Mouse (Mus musculus) gastrocnemius, adult 8-10 months (tissue): ENCODE results near the gene Slc25a13. TPM values are rescaled to one million over a fixed set of nuclear protein-coding genes. Genes with fewer than 3 reads are reported as not detected.

Experiments
- DNase-seq, 2 experiments: peaks; one replicate each; pipeline ENCODE4 v3.0.0; 2022; ENCODE audit warnings: low spot score in 2 of 2
- total RNA-seq, 4 experiments: library from RNA; stranded (reverse); gene quantifications; 2 replicates each; pipeline ENCODE4 v1.2.4; 2022

The Slc25a13 gene
- total RNA-seq, 4 experiments from 2014 or later = 0.54 to 1.2 (median 0.79) TPM

DNA sequence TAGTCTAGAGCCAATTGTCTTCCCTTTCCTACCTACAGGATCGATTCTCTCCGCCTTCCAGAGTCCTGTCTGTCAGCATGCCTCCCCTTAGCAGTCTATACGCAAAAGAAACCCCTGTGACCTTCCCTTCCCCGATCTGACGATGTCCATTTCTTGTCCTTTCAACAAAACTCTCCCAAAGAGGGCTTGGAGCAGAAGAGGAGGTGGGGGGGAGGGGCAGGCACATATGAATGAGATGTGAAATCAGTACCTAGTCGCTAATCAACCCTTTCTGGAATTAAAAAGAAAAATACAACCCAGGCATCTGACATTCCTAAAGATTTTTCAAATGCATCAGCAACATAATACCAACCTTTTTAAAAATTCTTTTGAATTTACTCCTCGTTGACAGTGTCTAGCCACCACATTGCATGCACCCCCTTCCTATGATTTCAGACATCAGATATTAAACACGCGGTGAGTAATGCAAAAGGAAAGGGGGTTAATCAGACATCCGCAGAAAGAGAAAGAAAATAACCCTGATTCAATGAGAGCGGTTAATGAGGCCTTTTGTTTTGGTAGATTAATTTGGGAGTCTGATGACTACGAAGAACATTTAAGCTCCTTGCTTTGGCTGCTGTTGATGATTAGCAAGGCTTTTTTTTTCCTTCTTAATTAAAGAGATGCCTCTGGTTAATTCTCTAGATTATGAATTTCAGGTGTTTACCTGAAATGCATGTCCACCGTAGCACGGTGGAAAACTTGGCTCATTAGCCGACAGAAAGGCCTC lies 43.6 kb downstream of the Slc25a13 start:
- DNase-seq = no peak

DNA sequence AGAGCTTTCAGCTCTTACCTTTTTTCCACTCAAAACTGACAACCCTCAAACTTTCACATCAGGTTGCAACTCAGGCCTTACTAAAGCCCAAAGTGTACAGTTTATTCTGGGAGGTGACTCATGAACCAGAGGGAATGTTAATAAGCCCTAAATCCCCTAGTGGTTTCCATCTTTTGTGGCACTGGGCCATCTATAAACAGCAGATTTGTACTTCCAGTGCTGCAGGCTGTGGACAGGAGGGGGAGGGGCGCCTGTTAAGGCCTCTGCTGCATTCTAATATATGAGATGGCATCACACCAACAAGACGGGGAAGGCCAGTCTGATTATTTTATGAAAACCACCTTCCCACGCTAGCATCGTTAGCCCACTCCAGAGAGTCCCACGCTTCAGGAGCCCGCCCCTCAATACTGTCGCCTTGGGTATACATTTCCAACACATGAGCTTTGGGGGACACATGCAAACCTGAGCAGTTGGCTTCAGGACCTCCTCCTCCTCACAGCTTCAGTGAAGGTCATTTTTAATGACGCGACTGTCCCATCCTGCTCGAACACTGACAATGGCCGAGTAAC lies 48.3 kb downstream of the Slc25a13 start:
- no peak for DNase-seq

DNA sequence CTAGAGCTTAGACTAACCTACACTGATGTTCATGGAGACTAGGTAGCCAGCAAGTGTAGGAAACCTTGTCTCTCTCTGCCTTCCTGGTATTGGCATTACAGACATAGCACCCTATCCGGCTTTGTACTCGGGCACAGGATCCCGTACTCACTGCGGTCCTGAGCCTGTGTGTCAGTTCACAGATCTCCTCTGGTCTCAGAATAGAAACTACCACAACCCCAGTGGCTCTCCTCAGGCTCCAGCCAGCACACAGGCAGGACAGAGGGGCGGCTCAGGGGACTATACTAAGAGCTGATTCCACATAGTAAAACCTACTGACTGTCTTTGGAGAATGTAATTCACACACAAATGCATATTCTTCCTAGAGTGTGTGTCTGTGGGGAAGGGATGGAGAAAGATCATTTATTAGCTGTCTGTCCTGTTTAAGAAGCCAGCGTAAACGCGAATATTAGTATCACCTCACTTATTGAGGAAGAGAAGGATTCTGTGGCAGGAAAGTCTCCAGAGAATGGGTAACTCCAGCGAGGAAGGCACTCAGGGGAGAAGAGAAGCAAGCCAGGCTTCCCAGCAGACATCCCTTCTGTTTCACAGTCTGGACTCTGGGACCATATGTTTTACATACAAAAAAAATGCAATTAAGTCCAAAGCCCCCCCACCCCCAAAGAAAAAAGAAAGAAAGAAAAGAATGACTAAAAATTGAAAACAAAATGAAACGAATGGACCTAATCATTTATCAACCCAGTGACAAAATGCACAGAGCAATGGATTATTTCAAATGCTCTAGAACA lies 49.4 kb downstream of the Slc25a13 start:
- DNase-seq = no peak

DNA sequence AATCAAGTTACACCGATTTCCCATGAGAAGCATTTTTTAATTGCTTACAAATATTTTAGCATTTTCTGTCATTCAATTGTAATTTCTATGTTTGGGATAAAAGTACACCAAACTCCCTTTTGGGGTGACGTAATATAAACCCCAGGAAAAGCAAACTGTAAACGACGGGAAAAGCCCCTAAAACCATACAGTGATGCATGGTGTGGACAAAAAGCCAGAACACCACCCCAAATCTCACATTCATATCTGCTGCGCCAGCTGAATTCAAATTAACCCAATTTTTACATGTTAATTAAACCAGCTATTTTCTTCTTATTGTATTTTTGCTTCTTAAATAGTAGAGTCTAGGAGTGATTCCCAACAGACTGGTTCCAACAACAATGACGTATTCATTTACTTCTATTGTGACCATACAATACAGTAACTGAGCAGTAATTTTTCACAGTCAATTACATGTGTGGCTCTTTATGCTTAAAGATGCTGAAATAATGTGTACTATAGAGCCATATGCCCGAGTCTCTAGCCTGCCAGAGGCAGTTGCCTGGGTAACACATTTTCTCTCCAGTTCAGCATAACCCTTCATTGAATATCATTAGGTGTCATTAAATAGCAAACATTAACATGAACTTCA lies 53.9 kb downstream of the Slc25a13 start:
- no peak for DNase-seq

DNA sequence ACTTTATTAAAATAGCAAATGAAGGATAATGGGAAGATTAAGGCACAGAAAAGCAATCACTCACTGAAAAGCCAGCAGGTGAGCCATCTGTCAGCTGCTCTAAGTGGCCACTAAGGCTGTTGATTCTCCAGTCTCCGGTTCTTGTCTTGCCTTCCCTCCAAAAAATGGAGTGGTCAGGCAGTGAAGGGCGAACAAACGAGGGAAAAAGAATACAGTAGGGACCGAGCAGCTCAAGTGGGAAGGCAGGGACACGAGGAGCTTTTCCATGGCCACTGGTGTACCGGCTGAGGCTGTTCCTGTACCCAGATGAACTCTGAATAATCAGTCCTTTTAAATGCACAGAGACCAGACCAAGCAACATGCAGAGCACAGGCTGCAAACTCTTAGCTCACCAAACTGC lies 54.8 kb downstream of the Slc25a13 start:
- no peak for DNase-seq

DNA sequence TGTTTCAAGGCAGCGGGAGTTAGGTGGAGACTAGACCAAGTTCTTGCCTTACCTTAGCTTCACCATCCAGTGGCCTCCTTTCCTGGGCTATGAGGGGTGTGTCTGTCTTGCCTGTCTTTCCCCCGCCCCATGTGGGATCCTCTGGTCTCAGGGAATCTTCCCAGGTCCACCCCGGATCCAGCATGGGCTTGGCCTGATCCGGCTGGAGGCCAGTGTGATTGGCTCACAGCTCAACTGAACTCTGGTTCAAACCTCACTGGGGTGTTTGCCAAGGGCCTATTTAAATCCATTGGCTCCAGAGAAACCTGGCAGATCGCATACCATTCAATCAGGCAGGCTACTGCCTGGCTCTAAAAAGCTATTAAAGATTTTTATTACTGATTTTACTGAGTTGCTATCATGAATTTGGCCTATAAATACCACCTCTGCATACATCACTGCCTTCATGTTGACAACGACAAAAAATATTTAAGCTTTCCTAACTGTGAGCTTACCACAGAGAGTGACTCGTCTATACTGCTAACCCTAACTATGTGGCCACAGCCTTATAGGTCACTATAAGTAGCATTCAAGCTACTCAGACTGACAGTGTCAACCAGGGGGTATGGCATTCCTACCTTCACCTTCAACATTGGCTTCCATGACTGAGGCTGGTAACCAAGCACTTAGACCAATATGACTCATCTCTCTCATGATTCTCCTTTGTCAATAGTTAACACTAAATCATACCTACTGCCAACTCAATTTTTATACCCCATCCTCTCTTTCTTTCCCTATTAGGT lies 56.1 kb downstream of the Slc25a13 start:
- peak in 1 of 2 experiments; percentile 4 for DNase-seq

DNA sequence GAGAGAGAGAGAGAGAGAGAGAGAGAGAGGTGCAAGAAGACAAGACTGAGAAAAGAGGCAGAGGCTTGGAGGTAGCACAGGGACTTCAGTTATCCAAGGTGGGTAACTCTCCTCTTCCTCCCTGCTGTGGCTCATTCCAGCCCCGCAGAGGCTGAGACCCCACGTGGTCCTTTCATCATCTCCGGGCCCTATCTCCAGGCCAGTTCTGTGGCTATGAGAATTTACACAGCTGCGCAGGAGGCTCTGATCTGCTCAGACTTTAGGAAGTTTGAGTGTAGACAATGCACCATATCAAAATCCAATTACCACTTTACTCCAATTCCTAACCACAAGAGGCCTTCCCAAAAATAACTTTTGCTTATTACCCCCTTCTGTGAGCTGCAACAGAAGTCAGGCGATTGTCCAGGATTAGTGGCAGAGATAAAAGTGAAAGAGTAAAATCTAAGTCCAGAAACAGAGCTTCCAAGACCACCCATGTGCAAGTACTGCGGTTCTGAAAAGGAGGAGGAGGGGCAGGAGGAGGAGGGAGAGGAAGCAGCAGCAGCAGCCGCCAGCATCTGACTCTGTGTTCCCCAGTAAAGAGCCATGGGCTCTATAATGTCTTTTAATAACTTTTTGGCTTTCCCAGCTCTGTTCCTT lies 57.6 kb downstream of the Slc25a13 start:
- no peak for DNase-seq

DNA sequence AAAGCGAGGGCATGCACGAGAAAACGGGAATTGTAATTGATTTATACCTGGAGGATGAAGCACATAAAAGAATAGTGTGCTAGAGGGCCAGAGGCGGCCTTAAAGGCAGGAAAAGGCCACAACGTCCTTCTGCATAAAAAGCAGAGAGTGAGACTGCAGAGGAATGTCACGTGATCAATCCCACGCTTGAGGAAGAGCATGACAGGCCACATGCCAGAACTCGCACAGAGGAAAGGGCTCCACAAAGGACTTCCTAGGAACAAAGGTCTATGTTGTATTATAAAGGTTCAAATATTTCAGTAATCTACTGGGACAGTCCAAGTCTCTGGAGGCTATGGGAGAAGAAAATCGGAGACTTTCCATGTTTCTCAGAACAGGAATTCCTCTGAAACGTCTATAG lies 63.5 kb downstream of the Slc25a13 start:
- no peak for DNase-seq

DNA sequence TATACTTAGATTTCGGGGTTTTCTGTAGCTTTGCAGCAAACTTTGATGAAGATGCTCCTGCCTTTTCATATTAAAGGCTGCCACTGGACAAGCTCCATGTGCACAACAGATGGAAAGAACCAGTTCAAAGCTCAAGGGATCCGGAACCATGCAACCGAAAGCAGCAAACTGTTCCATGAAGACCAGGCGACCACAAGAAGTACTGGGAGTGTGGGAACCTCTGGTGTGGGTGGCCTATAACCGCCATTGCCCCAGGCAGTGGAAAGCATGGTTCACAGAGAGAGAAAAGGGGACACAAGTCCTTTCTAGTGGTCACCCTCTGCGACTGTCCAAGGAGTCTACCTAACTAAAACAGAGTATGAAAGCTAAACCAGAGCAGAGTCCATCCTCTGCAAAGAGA lies 66.2 kb downstream of the Slc25a13 start:
- DNase-seq = no peak

DNA sequence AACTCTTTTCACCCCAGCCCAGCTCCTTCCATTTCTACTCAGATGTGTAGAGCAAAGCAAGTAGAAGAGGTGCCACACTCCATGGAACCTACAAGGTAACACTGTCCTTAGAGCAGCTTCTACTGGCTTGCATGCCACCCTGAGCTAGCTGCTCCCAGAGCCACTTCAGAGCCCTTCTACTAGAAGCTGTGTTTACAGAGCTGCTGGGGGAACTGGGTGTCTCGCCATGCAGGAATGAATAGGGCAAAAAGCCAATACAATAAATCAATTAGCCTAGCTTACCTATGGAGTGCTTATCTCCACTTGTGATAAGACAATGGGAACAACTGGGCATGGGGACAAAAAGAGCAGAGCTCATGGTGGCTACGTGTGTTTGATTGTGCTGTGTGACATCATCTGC lies 67.2 kb downstream of the Slc25a13 start:
- no peak for DNase-seq

DNA sequence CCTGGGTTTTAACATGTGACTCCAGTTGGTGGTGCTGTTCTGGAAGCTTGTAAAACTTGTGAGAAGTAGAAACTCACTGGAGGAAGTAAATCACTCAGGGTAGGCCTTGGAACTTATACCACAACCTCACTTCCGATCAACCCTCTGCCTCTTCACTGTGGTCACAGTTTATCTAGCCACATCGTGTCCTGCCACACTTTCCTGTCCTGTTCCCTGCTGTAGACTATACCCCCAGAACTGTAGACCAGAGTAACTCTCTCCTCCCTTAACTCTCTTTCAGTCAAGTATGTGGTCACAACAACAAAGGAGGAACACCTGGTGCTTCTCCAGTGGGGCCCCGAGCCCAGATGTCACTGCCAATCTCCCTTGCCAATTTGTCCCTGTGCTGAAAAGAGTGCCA lies 67.6 kb downstream of the Slc25a13 start:
- DNase-seq = no peak

DNA sequence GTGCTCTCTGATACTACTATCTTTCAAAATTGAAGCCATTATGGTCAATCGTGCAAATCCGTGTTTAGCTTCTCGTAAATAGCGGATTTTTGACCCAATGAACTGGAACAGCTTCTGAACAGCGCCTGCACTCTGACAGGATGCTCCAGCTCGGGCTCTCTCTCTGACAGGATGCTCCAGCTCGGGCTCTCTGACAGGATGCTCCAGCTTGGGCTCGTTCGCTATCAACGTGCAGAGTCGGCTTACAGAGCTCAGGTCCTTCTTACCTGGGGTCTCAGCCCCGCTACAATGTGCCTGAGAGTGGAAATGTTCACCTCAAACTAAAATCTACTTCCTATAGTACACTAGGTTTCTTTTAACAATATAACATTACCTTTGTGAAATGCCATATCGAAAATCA lies 71.6 kb downstream of the Slc25a13 start:
- no peak for DNase-seq

DNA sequence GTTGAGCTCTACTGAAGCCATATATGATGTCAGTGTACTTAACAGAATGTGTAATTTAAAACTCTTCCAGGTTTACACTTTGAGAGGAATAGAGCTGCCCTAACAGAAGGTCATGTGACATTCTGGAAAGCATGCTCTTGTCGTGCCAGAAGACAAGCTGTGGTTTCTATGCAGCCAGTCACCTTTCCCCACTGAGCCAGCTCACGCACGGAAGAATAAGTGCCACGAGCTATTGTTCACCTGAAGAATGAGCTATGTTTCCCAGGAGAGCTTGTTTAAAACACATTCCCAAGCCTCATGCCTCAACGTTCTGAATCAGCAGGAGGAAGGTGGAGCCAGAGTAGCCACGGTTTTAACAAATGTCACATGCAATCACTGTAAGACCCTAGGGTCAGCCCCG lies 73.4 kb downstream of the Slc25a13 start:
- no peak for DNase-seq

DNA sequence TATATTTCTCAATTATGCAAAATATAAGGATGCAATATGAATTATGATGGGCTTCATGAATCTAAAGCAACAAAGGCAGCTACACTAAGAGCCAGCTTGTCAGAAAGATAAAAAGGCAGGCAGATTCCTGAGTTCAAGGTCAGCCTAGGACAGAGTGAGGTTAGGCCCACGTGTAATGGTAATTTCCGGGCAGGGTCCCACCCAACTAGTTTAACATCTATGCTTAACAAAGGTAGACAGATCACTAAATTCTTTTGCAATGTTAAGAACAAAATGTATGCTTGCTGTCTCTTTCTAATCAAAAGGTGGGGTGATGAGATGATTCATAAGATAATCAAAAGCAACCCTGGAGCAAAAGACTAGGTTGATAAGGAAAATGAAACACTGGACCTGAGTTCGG lies 76.6 kb downstream of the Slc25a13 start:
- DNase-seq = no peak

DNA sequence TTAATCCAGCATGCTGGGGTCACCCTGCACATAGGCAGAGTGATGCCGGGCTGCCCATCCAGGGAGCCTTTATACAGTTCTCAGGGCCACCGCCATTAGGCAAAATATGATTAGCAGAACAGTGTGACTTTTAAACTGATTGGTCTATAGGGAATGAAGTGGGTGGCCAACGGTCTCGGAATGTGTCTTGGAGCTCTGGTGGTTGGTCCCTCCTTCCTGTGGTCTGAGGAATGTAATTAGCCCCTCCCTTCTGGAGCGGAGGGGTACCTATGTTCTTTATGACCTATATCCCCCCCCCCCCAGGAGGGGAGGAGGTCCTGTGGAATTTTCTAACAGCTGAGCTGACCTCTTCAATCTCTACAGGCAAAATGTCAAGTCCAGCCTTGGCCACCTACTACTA lies 77.9 kb downstream of the Slc25a13 start:
- no peak for DNase-seq

DNA sequence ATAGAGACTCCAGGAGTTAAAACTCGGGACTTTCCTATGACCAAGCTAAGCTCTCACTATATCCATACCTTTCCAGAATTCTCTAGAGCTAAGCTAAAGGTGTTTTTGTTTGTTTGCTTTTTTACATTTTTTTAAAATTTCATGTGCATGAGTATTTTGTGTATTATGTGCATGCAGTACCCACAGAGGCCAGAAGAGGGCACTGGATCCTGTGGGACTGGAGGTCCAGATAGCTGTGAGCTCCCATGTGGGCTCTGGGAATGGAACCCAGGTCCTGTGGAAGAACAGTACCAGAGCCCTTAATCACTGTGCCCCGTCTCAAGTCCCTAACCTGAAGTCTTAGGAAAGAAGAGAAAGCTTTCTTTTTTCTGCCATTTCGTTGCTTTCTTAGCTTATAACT lies 80.2 kb downstream of the Slc25a13 start:
- no peak for DNase-seq

DNA sequence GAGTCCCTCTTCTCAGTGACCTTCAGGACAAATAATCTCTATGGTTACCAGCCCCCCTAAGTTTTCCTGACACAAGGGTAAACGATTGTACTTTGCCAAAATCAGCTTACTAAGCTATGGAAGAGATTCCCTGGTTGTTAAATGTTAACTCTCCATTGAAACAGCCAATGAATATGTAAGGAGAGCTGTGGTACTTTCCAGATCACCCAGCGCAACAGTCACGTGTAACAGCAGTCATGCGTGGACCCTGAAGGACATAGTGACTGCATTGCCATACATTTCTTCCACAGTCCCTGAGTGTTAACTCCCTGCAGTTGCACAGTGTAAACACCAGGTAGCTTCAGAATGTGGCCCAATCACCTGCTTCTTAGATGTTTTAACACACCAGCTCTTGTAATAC lies 82.0 kb downstream of the Slc25a13 start:
- DNase-seq = no peak

DNA sequence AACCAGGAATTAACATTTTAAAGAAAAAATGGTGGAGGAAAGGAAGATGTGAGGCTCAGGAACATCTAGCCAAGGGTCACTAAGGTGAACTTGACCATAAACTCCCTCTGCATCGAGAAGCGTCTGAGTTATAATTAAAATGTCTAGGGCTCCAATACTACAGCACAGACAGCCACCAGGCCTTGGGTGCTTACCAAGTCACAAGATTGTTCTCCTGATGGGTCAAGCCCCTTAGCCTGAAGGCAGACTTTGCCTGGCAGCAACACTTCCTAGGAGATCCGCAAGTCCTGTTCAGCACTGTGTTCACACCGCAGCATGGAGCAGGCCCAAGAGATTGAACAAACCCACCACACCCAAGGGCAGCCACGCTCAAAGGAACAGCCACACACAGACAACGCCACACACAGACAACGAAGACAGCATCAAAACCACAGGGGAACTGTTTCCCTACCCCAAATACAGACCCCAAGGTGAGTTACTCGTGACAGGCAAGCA lies 83.4 kb downstream of the Slc25a13 start:
- no peak for DNase-seq

DNA sequence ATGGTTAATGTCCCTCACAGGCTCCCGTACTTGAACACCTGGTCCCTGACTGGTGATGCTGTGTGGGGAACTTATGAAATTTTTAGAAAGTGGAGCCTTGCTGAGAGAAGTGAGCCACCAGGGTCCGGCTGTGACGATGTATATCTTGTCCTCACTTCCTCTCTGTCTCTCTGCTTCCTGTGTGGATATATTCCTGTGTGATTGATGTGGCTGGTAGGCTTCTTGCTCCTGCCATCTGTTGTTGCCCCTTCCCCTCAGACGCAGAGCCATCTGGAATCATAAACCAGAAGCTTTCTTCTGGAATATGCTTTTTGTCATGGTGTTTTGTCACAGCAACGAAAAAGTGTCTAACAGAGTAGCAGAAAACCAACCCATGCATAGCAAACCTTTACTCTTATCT lies 84.9 kb downstream of the Slc25a13 start:
- no peak for DNase-seq

DNA sequence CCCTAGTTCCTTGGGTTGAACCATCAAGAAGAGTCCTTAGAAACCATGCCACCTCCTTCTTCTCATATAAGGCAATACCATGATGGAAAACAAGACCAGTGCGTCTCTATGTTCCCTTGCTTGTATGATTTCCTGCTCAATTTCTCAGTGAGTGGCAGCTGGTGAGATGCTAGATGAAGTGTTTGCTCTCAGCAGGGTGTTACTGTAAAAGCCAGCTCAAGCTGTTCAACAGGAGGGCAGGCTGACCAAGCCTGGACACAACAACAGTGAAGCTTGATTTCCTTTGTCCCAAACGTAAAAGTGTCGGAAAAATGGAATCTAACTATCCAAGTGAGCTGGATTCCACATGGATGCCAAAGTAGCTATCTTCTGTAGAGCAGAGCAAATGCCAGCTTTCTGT lies 91.4 kb downstream of the Slc25a13 start:
- DNase-seq = no peak

DNA sequence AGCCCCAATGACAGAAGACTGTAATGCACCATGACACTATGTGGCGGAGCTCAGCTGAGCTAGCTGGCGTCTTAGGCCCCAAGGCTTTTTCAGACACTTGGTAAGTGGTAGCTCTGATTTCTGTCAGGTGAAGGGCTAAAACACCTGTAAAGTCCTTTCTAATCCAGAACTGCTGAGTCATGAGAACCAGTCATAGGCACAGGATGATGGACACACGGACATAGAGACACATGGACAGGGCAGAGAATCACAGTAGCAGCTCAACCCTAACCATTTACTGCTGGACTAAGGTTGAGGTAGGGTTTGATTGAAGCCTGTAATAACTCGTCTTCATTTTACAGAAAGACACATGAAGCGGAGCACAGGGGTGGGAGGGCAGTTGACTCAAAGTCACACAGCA lies 95.1 kb downstream of the Slc25a13 start:
- DNase-seq = no peak
